Mouse (Mus musculus) cortical plate, adult 2 months (tissue): ENCODE measurements around the gene Cnn2.

Experiments
- CTCF ChIP-seq: fragments of 200-500 bp; IDR thresholded peaks from 2 replicates; pipeline ENCODE4 v1.5.1; 2011; ENCODE audit warnings: mild to moderate bottlenecking, control low read depth, low read length; ENCODE audit not compliant: insufficient read depth; ENCODE audit errors: extremely low read depth
- POLR2A ChIP-seq: fragments of 200-500 bp; IDR thresholded peaks from 2 replicates; pipeline ENCODE4 v1.6.1; 2011; ENCODE audit warnings: mild to moderate bottlenecking, low read length, control low read depth; ENCODE audit not compliant: insufficient read depth; ENCODE audit errors: extremely low read depth

DNA sequence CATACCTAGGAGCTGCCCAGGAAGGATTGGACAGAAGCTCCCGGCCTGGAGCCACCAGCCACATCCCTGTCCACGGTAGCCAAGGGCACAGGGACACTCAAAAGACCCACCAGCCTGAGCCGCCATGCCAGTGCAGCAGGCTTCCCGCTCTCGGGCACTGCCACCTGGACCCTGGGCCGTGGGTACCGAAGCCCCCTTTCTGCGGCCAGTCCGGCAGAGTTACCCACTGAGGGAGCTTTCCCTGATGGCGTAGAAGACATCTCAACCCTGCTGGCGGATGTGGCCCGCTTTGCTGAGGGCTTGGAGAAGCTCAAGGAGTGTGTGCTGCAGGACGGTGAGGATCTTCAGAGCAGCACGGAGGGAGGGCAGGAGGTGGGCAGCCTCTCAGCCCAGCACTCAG is 29.4 kb downstream of the Cnn2 start:
- TF ChIP-seq POLR2A, result no peak
- no peak for TF ChIP-seq CTCF
